Comparison of ENCODE assay signal across 9 mouse cellular contexts in the genomic region with DNA sequence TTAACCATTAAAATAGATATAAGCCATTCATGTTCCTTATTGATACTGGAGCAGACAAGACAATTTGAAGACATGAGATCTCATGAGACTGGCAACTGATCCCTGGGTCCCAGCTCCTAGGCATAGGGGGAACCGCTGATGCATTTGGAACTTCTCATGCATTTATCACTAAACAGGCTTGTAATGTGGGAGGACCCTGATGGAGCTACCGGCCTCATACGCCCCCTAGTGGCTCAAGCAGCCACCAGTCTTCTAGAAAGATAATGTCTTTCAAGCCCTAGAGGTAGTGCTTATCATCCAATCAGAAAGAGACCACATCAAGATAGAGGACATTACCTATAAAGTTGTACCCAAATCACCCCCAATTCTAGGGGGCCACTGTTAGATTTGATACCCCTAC.
DNase-seq lines count a peak whose midpoint lies in the region; ATAC-seq and TF ChIP-seq lines count a peak whose summit lies in the region.
"Had no signal": no experiment of that assay in that cellular context is flagged by ENCODE, and none has a peak within 500 bp of the region (broad histone marks: within the 10 kb centered on the region; RNA-seq: fewer than 3 reads in every experiment).

No protein-coding gene starts in this region.

- ATAC-seq in liver, embryonic 12.5 days: no peak
- ATAC-seq in Patski: no peak
- no peak for ATAC-seq in heart, postnatal 0 days (ENCODE audit: insufficient read depth, low read depth)
- peak; percentile 65; the same call in 1 of the 2 replicates for ATAC-seq in megakaryocyte-erythroid progenitor cell, adult 5-6 weeks (replicated peaks; ENCODE audit: low FRiP score, low TSS enrichment, poor library complexity, severe bottlenecking)

- H3K36me3 ChIP-seq in liver, embryonic 12.5 days: no peaks in the 10 kb centered on the region
- no peaks in the 10 kb centered on the region for H3K36me3 ChIP-seq in heart, postnatal 0 days (replicated peaks; ENCODE audit: control insufficient read depth, insufficient read depth, low read length)

- TF ChIP-seq CTCF in Patski (IDR thresholded peaks at IDR 0.05): peak; percentile 63
- TF ChIP-seq CTCF in heart, postnatal 0 days (IDR thresholded peaks at IDR 0.05; ENCODE audit: low read depth): peak; percentile 50

- TF ChIP-seq EP300 in heart, postnatal 0 days (IDR thresholded peaks at IDR 0.05; ENCODE audit: low read depth): no peak

- 6% methylated on average over 3 of the region's 3 CpGs for WGBS in liver, embryonic 12.5 days (ENCODE audit: insufficient replicate concordance)
- 17% methylated on average over 3 of the region's 3 CpGs for WGBS in heart, postnatal 0 days

- in situ Hi-C loops in Patski (cut with MboI; ENCODE audit: low pct_unique_long_range_greater_than_20kb): no loop called here

- peaks cover 66% of the 10 kb centered on the region for H3K27me3 ChIP-seq in liver, embryonic 12.5 days (replicated peaks)
- peaks cover 16% of the 10 kb centered on the region for H3K27me3 ChIP-seq in Patski
- H3K27me3 ChIP-seq in heart, postnatal 0 days (ENCODE audit: control insufficient read depth, insufficient read depth, low read length): peaks cover 27% of the 10 kb centered on the region; the same call in 1 of the 2 replicates

- no peaks in the 10 kb centered on the region for H3K4me1 ChIP-seq in liver, embryonic 12.5 days
- no peaks in the 10 kb centered on the region for H3K4me1 ChIP-seq in heart, postnatal 0 days (ENCODE audit: control insufficient read depth, insufficient read depth)

- no peak overlapping the region for H3K4me3 ChIP-seq in liver, embryonic 12.5 days
- H3K4me3 ChIP-seq in heart, postnatal 0 days (ENCODE audit: low read depth, low read length): no peak overlapping the region
- H3K4me3 ChIP-seq: megakaryocyte, embryonic 14.5 days had no signal

- DNase-seq in liver (peak; percentile 48), Patski (ENCODE audit: low read depth, low spot score) (no peak)
- peak; percentile 20 to 61 for DNase-seq in cerebellum, postnatal 25 days
- DNase-seq in heart, postnatal 0 days (ENCODE audit: low spot score): no peak
- DNase-seq in left cerebral cortex, adult 11 months (ENCODE audit: low spot score): peak; percentile 6
- DNase-seq in thymus, postnatal 25 days: peak; percentile 43

- H3K27ac ChIP-seq in liver, embryonic 12.5 days: no peak overlapping the region
- H3K27ac ChIP-seq in heart, postnatal 0 days (ENCODE audit: low read depth): no peak overlapping the region

- H3K4me2 ChIP-seq in liver, embryonic 12.5 days: no peak overlapping the region
- no peak overlapping the region for H3K4me2 ChIP-seq in heart, postnatal 0 days (ENCODE audit: low read depth, low read length)

- no peak overlapping the region for H3K9ac ChIP-seq in liver, embryonic 12.5 days
- no peak overlapping the region for H3K9ac ChIP-seq in heart, postnatal 0 days (replicated peaks; ENCODE audit: low read depth, low read length)

- POLR2A ChIA-PET in Patski (lab: Charles Lee): no interaction called here

- CTCF ChIA-PET in Patski (lab: Charles Lee): interaction anchor here (1.5 kb wide), 1 partner anchor 10 kb away, joined by 5 read pairs; no protein-coding TSS in a partner anchor

- no peaks in the 10 kb centered on the region for H3K9me3 ChIP-seq in liver, embryonic 12.5 days (replicated peaks)
- no peaks in the 10 kb centered on the region for H3K9me3 ChIP-seq in heart, postnatal 0 days (replicated peaks; ENCODE audit: control insufficient read depth, low read length)
- H3K9me3 ChIP-seq: megakaryocyte, embryonic 14.5 days had no signal

Comparison
In these comparisons a context has a peak if more than half of its experiments do, and no peak if none do; other contexts are left out.
1. DNase-seq: peak in liver (single experiment), cerebellum, postnatal 25 days (2 of 2), left cerebral cortex, adult 11 months (single experiment) and thymus, postnatal 25 days (single experiment); none in Patski (single experiment) and heart, postnatal 0 days (single experiment).